Mouse (Mus musculus) liver, adult 2 months (tissue): ENCODE measurements at regions not wholly inside any gene's neighbourhood (a gene's known extent, or its start where the extent isn't known, plus 50 kb on each side); places are given as distances from the start of the nearest gene placed in this dataset.

Experiments
- DNase-seq: peaks from one replicate; pipeline ENCODE4 v3.0.0-alpha.2; 2011; ENCODE audit warnings: low read depth, low spot score; ENCODE audit errors: extremely low read depth
- H3K27ac ChIP-seq: fragments of 200-500 bp; replicated peaks from 2 replicates; pipeline ENCODE4 v1.5.1; 2012; ENCODE audit warnings: low read depth, mild to moderate bottlenecking, control low read depth, inconsistent platforms, low read length; ENCODE audit not compliant: insufficient read depth
- H3K27me3 ChIP-seq: fragments of 200-500 bp; 2 replicates; pipeline ENCODE4 v1.6.1; 2012; ENCODE audit warnings: mild to moderate bottlenecking, moderate library complexity, low read length, inconsistent platforms; ENCODE audit not compliant: control insufficient read depth, insufficient read depth
- H3K36me3 ChIP-seq: fragments of 200-500 bp; 2 replicates; pipeline ENCODE4 v1.6.1; 2012; ENCODE audit warnings: low read length, inconsistent platforms; ENCODE audit not compliant: control insufficient read depth, insufficient read depth
- H3K4me1 ChIP-seq: fragments of 200-500 bp; 2 replicates; pipeline ENCODE4 v1.6.1; 2011; ENCODE audit warnings: low read length; ENCODE audit not compliant: control insufficient read depth, insufficient read depth
- H3K4me3 ChIP-seq: fragments of 200-500 bp; 2 replicates; pipeline ENCODE4 v1.5.1; 2011; ENCODE audit warnings: low read depth, mild to moderate bottlenecking, control low read depth, low read length, moderate library complexity; ENCODE audit not compliant: insufficient read depth
- H3K79me2 ChIP-seq: fragments of 200-500 bp; 2 replicates; pipeline ENCODE4 v1.6.1; 2012; ENCODE audit warnings: inconsistent platforms, mild to moderate bottlenecking, low read length, moderate library complexity; ENCODE audit not compliant: control insufficient read depth, insufficient read depth
- H3K9ac ChIP-seq: fragments of 200-500 bp; 2 replicates; pipeline ENCODE4 v1.6.1; 2012; ENCODE audit warnings: low read depth, mild to moderate bottlenecking, control low read depth, inconsistent platforms, low read length
- CTCF ChIP-seq: fragments of 200-500 bp; IDR thresholded peaks from 2 replicates; pipeline ENCODE4 v1.5.1; 2011; ENCODE audit warnings: low read depth, low read length, control low read depth
- POLR2A ChIP-seq: fragments of 200-500 bp; IDR thresholded peaks from 2 replicates; pipeline ENCODE4 v1.6.1; 2011; ENCODE audit warnings: low read length, control low read depth; ENCODE audit not compliant: insufficient read depth; ENCODE audit errors: extremely low read depth
- WGBS: fragments of 180-500 bp; shearing (Covaris S2); methylation state at CpG from one replicate; pipeline ENCODE4 v1.1.7; 2018; 5-methylcytosine and 5-hydroxymethylcytosine counted together

GRCm38 (mm10) chr17:49205564-49205963 lies 222.6 kb upstream of the Mocs1 start:
- TF ChIP-seq POLR2A (no peak), CTCF (no peak)
- H3K27ac ChIP-seq = no peak overlapping the region
- 48% methylated on average over 1 of the region's 1 CpGs for WGBS

GRCm38 (mm10) chr17:49206708-49207107 lies 221.5 kb upstream of the Mocs1 start:
- Histone ChIP-seq H3K4me1 (no peaks in the 10 kb centered on the region), H3K27ac (no peak overlapping the region), H3K79me2 (no peaks in the 10 kb centered on the region), H3K9ac (no peak overlapping the region), H3K4me3 (no peak overlapping the region), H3K27me3 (no peaks in the 10 kb centered on the region), H3K36me3 (no peaks in the 10 kb centered on the region)
- TF ChIP-seq POLR2A = no peak
- TF ChIP-seq CTCF = 0 out of 2 replicates have a peak, but pooled peaks have one; percentile 28
- 51% methylated on average over 9 of the region's 9 CpGs for WGBS
- DNase-seq = no peak

More at GRCm38 (mm10) chr17:49205564-49205963, 222.6 kb upstream of the Mocs1 start:
- Histone ChIP-seq H3K27me3 (no peaks in the 10 kb centered on the region), H3K4me3 (no peak overlapping the region), H3K4me1 (no peaks in the 10 kb centered on the region), H3K9ac (no peak overlapping the region), H3K36me3 (no peaks in the 10 kb centered on the region), H3K79me2 (no peaks in the 10 kb centered on the region)
- no peak for DNase-seq

- TF ChIP-seq CTCF = peak; percentile 21; the same call in 1 of the 2 replicates
- TF ChIP-seq POLR2A = no peak
- 72% methylated on average over 10 of the region's 10 CpGs for WGBS
- Histone ChIP-seq H3K27me3 (no peaks in the 10 kb centered on the region), H3K9ac (no peak overlapping the region), H3K79me2 (no peaks in the 10 kb centered on the region), H3K4me1 (no peaks in the 10 kb centered on the region), H3K27ac (no peak overlapping the region), H3K4me3 (no peak overlapping the region), H3K36me3 (no peaks in the 10 kb centered on the region)
- DNase-seq = peak; percentile 38
Measured at GRCm38 (mm10) chr17:49208315-49208820, 219.8 kb upstream of the Mocs1 start.

GRCm38 (mm10) chr17:49212918-49213317 lies 215.2 kb upstream of the Mocs1 start:
- 93% methylated on average over 13 of the region's 13 CpGs for WGBS

DNA sequence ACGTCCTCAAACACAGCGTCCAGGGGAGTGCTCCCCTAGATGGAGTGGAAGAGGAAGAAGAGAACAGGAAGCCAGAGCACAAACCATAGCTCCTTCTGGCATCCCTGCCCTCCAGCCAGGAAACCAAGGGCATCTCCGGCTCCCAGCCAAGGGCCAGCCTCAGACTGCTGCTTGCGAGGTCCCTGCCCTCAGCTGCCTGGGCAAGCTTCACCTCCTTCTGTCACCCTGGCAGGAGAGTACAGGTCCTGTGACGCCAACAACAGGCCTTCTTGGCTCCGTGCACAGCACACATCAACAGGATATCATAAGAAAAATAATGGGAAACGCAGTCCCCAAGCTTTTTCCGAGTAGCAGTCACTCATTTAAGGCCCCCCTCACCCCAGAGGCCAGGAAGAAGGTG lies 212.9 kb upstream of the Mocs1 start:
- Histone ChIP-seq H3K36me3 (no peaks in the 10 kb centered on the region), H3K9ac (no peak overlapping the region), H3K79me2 (no peaks in the 10 kb centered on the region), H3K27ac (no peak overlapping the region), H3K4me1 (no peaks in the 10 kb centered on the region), H3K27me3 (no peaks in the 10 kb centered on the region), H3K4me3 (no peak overlapping the region)
- DNase-seq = no peak
- no peak for TF ChIP-seq CTCF
- TF ChIP-seq POLR2A = no peak
- WGBS = 68% methylated on average over 8 of the region's 8 CpGs

More at GRCm38 (mm10) chr17:49212918-49213317, 215.2 kb upstream of the Mocs1 start:
- TF ChIP-seq CTCF (no peak), POLR2A (no peak)
- Histone ChIP-seq H3K4me1 (no peaks in the 10 kb centered on the region), H3K79me2 (no peaks in the 10 kb centered on the region), H3K9ac (no peak overlapping the region), H3K27ac (no peak overlapping the region), H3K36me3 (no peaks in the 10 kb centered on the region), H3K4me3 (no peak overlapping the region), H3K27me3 (no peaks in the 10 kb centered on the region)
- DNase-seq = no peak

- Histone ChIP-seq H3K9ac (no peak overlapping the region), H3K79me2 (no peaks in the 10 kb centered on the region), H3K4me1 (no peaks in the 10 kb centered on the region), H3K27me3 (no peaks in the 10 kb centered on the region), H3K4me3 (no peak overlapping the region), H3K36me3 (no peaks in the 10 kb centered on the region), H3K27ac (no peak overlapping the region)
- DNase-seq = no peak
- WGBS = 85% methylated on average over 4 of the region's 4 CpGs
- TF ChIP-seq CTCF (no peak), POLR2A (no peak)
Measured at GRCm38 (mm10) chr17:49219512-49220197, 208.5 kb upstream of the Mocs1 start.
